Mouse (Mus musculus) olfactory bulb, adult 2 months (tissue): ENCODE measurements at regions not wholly inside any gene's neighbourhood (a gene's known extent, or its start where the extent isn't known, plus 50 kb on each side); places are given as distances from the start of the nearest gene placed in this dataset.

Experiments used
- CTCF ChIP-seq: fragments of 200-500 bp; IDR thresholded peaks from 2 replicates; pipeline ENCODE4 v1.5.1; 2012; ENCODE audit warnings: low read depth, mild to moderate bottlenecking, low read length, moderate library complexity; ENCODE audit not compliant: insufficient read depth
- POLR2A ChIP-seq: fragments of 200-500 bp; IDR thresholded peaks from 2 replicates; pipeline ENCODE4 v1.6.1; 2012; ENCODE audit warnings: mild to moderate bottlenecking, low read depth, low read length, moderate library complexity; ENCODE audit not compliant: insufficient read depth

- TF ChIP-seq CTCF (no peak), POLR2A (no peak)
Observed at GRCm38 (mm10) chr14:48371766-48372165, 74.2 kb upstream of the Tmem260 start.
